Mouse (Mus musculus) kidney, postnatal 14 days (tissue): ENCODE measurements at regions not wholly inside any gene's neighbourhood (a gene's known extent, or its start where the extent isn't known, plus 50 kb on each side); places are given as distances from the start of the nearest gene placed in this dataset.

Experiments used
- DNase-seq: peaks from one replicate; pipeline ENCODE4 v3.0.0; 2022; ENCODE audit warnings: mixed read lengths

GRCm38 (mm10) chr14:103764047-103764446 lies 80.2 kb downstream of the Ednrb start:
- DNase-seq = no peak

GRCm38 (mm10) chr14:103763216-103764031 lies 80.8 kb downstream of the Ednrb start:
- no peak for DNase-seq

- peak; percentile 32 for DNase-seq
Measured at GRCm38 (mm10) chr14:103759443-103759842, 84.8 kb downstream of the Ednrb start.
